Mouse (Mus musculus): ENCODE measurements around the gene 4930447C04Rik. TPM values are rescaled to one million over a fixed set of nuclear protein-coding genes. Genes with fewer than 3 reads are reported as not detected.

Gene 4930447C04Rik
- 1.6 TPM for polyA plus RNA-seq (2014; fragmentation: Illumina TruSeq; extraction: RNeasy Lipid Tissue Mini Kit (QIAGEN cat#74804))

GRCm38 (mm10) chr12:72940071-72940821, at the start of gene 4930447C04Rik:
TSS of gene 4930447C04Rik (minus strand) at chr12:72940774.

GRCm38 (mm10) chr12:72939616-72940015, 958 bp downstream of the 4930447C04Rik start, which contains the start of gene Six6:
TSS of gene Six6 (plus strand) at chr12:72939892.

Other genes with a start within 250 kb of the 4930447C04Rik start
- 161 TPM for gene Ppm1a, start 183.3 kb downstream of the 4930447C04Rik start, polyA plus RNA-seq (2014; fragmentation: Illumina TruSeq; extraction: RNeasy Lipid Tissue Mini Kit (QIAGEN cat#74804))
- gene Six6, start 882 bp downstream of the 4930447C04Rik start, polyA plus RNA-seq (2014; fragmentation: Illumina TruSeq; extraction: RNeasy Lipid Tissue Mini Kit (QIAGEN cat#74804)) = not detected
- 0.40 TPM for gene Six1, start 113.1 kb upstream of the 4930447C04Rik start, polyA plus RNA-seq (2014; fragmentation: Illumina TruSeq; extraction: RNeasy Lipid Tissue Mini Kit (QIAGEN cat#74804))
- gene Six4, start 172.7 kb upstream of the 4930447C04Rik start, polyA plus RNA-seq (2014; fragmentation: Illumina TruSeq; extraction: RNeasy Lipid Tissue Mini Kit (QIAGEN cat#74804)) = 1.9 TPM
- 24.1 TPM for gene Mnat1, start 182.9 kb upstream of the 4930447C04Rik start, polyA plus RNA-seq (2014; fragmentation: Illumina TruSeq; extraction: RNeasy Lipid Tissue Mini Kit (QIAGEN cat#74804))

Data from ovary, adult 10 weeks (tissue).